Mouse (Mus musculus): ENCODE data around the gene Olfr1420.

GRCm38 (mm10) chr19:11875006-11875405, 11.4 kb upstream of the Olfr1420 start, which contains the start of gene Olfr1419:
- no peak for TF ChIP-seq POLR2A (IDR thresholded peaks at IDR 0.05; ENCODE audit: control insufficient read depth, extremely low read depth, insufficient read depth, low read length, poor library complexity)
- TF ChIP-seq CTCF (IDR thresholded peaks at IDR 0.05; ENCODE audit: borderline replicate concordance, control insufficient read depth, extremely low read depth, insufficient read depth, low read length, poor library complexity): no peak

Data from thymus, adult 2 months (tissue).